Mouse (Mus musculus): ENCODE results near the gene Ilf2. TPM values are rescaled to one million over a fixed set of nuclear protein-coding genes. Genes with fewer than 3 reads are reported as not detected.

The Ilf2 gene
- total and polyA plus RNA-seq, 2 experiments from 2014 or later = 119 to 177 TPM

GRCm38 (mm10) chr3:90490696-90491256 is 14.8 kb downstream of the Ilf2 start, which contains the start of gene Snapin:
Gene Snapin, minus strand, starts transcription at chr3:90491033.
- peak; percentile 83 for TF ChIP-seq CTCF (IDR thresholded peaks at IDR 0.05; ENCODE audit: low read depth)

GRCm38 (mm10) chr3:90491350-90491749 is 15.4 kb downstream of the Ilf2 start:
- ATAC-seq (peak; percentile 33; the same call in 1 of the 2 replicates), DNase-seq (ENCODE audit: low spot score) (peak; percentile 38)
- H3K9ac ChIP-seq (replicated peaks; ENCODE audit: low read length) = no peak overlapping the region
- 44% methylated on average over 2 of the region's 2 CpGs for WGBS
- peaks cover 34% of the 10 kb centered on the region for H3K36me3 ChIP-seq (ENCODE audit: insufficient read depth, low read length)
- H3K9me3 ChIP-seq (ENCODE audit: low read length) = no peaks in the 10 kb centered on the region
- no peak overlapping the region for H3K27ac ChIP-seq
- 0 out of 2 replicates have a peak, but pooled peaks cover 3% of the 10 kb centered on the region for H3K4me1 ChIP-seq (ENCODE audit: insufficient read depth, low read length)
- no peak overlapping the region for H3K4me2 ChIP-seq (ENCODE audit: low read depth, low read length)
- no peak overlapping the region for H3K4me3 ChIP-seq (ENCODE audit: low read length)
- no peaks in the 10 kb centered on the region for H3K27me3 ChIP-seq (ENCODE audit: insufficient read depth, low read length)
- peak; percentile 44; the same call in 1 of the 2 replicates for TF ChIP-seq CTCF (IDR thresholded peaks at IDR 0.05; ENCODE audit: low read depth)

More at GRCm38 (mm10) chr3:90490696-90491256, 14.8 kb downstream of the Ilf2 start, which contains the start of gene Snapin:
- Histone ChIP-seq H3K27me3 (ENCODE audit: insufficient read depth, low read length) (no peaks in the 10 kb centered on the region), H3K4me1 (ENCODE audit: insufficient read depth, low read length) (0 out of 2 replicates have a peak, but pooled peaks cover 3% of the 10 kb centered on the region), H3K27ac (peak within 1 kb of the TSS; percentile 77), H3K4me3 (ENCODE audit: low read length) (peak within 1 kb of the TSS; percentile 81), H3K36me3 (ENCODE audit: insufficient read depth, low read length) (peaks cover 34% of the 10 kb centered on the region), H3K9me3 (ENCODE audit: low read length) (no peaks in the 10 kb centered on the region), H3K4me2 (ENCODE audit: low read depth, low read length) (peak within 1 kb of the TSS; percentile 68), H3K9ac (replicated peaks; ENCODE audit: low read length) (peak within 1 kb of the TSS; percentile 75)
- 1% methylated on average over 37 of the region's 37 CpGs for WGBS
- DNase-seq (ENCODE audit: low spot score) (peak; percentile 97), ATAC-seq (peak; percentile 97)

GRCm38 (mm10) chr3:90493831-90494540 is 18.1 kb downstream of the Ilf2 start:
- peak; percentile 24 for DNase-seq (ENCODE audit: low spot score)
- H3K27me3 ChIP-seq (ENCODE audit: insufficient read depth, low read length) = no peaks in the 10 kb centered on the region
- H3K36me3 ChIP-seq (ENCODE audit: insufficient read depth, low read length) = peaks cover 34% of the 10 kb centered on the region
- no peak overlapping the region for H3K27ac ChIP-seq
- H3K9ac ChIP-seq (replicated peaks; ENCODE audit: low read length) = no peak overlapping the region
- no peak overlapping the region for H3K4me2 ChIP-seq (ENCODE audit: low read depth, low read length)
- no peaks in the 10 kb centered on the region for H3K9me3 ChIP-seq (ENCODE audit: low read length)
- 59% methylated on average over 4 of the region's 4 CpGs for WGBS
- H3K4me1 ChIP-seq (ENCODE audit: insufficient read depth, low read length) = 0 out of 2 replicates have a peak, but pooled peaks cover 3% of the 10 kb centered on the region
- TF ChIP-seq CTCF (IDR thresholded peaks at IDR 0.05; ENCODE audit: low read depth) = no peak
- no peak overlapping the region for H3K4me3 ChIP-seq (ENCODE audit: low read length)
- ATAC-seq = no peak

GRCm38 (mm10) chr3:90495850-90496525 is 20.1 kb downstream of the Ilf2 start:
- Histone ChIP-seq H3K4me2 (ENCODE audit: low read depth, low read length) (no peak overlapping the region), H3K4me3 (ENCODE audit: low read length) (no peak overlapping the region), H3K4me1 (ENCODE audit: insufficient read depth, low read length) (no peaks in the 10 kb centered on the region), H3K27ac (no peak overlapping the region), H3K9me3 (ENCODE audit: low read length) (no peaks in the 10 kb centered on the region), H3K27me3 (ENCODE audit: insufficient read depth, low read length) (no peaks in the 10 kb centered on the region), H3K9ac (replicated peaks; ENCODE audit: low read length) (no peak overlapping the region), H3K36me3 (ENCODE audit: insufficient read depth, low read length) (peaks cover 41% of the 10 kb centered on the region)
- no peak for TF ChIP-seq CTCF (IDR thresholded peaks at IDR 0.05; ENCODE audit: low read depth)
- no peak for DNase-seq (ENCODE audit: low spot score)
- 92% methylated on average over 7 of the region's 7 CpGs for WGBS
- no peak for ATAC-seq

GRCm38 (mm10) chr3:90497597-90497996 is 21.7 kb downstream of the Ilf2 start:
- no peak for TF ChIP-seq CTCF (IDR thresholded peaks at IDR 0.05; ENCODE audit: low read depth)
- no peaks in the 10 kb centered on the region for H3K9me3 ChIP-seq (ENCODE audit: low read length)
- H3K36me3 ChIP-seq (ENCODE audit: insufficient read depth, low read length) = peaks cover 57% of the 10 kb centered on the region
- H3K4me2 ChIP-seq (ENCODE audit: low read depth, low read length) = no peak overlapping the region
- no peak overlapping the region for H3K27ac ChIP-seq
- H3K9ac ChIP-seq (replicated peaks; ENCODE audit: low read length) = no peak overlapping the region
- H3K4me3 ChIP-seq (ENCODE audit: low read length) = no peak overlapping the region
- ATAC-seq = no peak
- H3K4me1 ChIP-seq (ENCODE audit: insufficient read depth, low read length) = no peaks in the 10 kb centered on the region
- H3K27me3 ChIP-seq (ENCODE audit: insufficient read depth, low read length) = no peaks in the 10 kb centered on the region
- no peak for DNase-seq (ENCODE audit: low spot score)

- Histone ChIP-seq H3K9ac (replicated peaks; ENCODE audit: low read length) (no peak overlapping the region), H3K4me2 (ENCODE audit: low read depth, low read length) (no peak overlapping the region), H3K36me3 (ENCODE audit: insufficient read depth, low read length) (peaks cover 52% of the 10 kb centered on the region), H3K27ac (no peak overlapping the region), H3K27me3 (ENCODE audit: insufficient read depth, low read length) (no peaks in the 10 kb centered on the region), H3K4me3 (ENCODE audit: low read length) (no peak overlapping the region), H3K9me3 (ENCODE audit: low read length) (no peaks in the 10 kb centered on the region), H3K4me1 (ENCODE audit: insufficient read depth, low read length) (peaks cover 9% of the 10 kb centered on the region; the same call in 1 of the 2 replicates)
- 84% methylated on average over 4 of the region's 4 CpGs for WGBS
- no peak for DNase-seq (ENCODE audit: low spot score)
- ATAC-seq = no peak
- no peak for TF ChIP-seq CTCF (IDR thresholded peaks at IDR 0.05; ENCODE audit: low read depth)
Observed at GRCm38 (mm10) chr3:90503444-90503843, 27.5 kb downstream of the Ilf2 start.
